Mouse (Mus musculus) olfactory bulb, adult 2 months (tissue): Measurements from ENCODE around the gene E130308A19Rik. TPM values are rescaled to one million over a fixed set of nuclear protein-coding genes. Genes with fewer than 3 reads are reported as not detected.

Experiments
- H3K27ac ChIP-seq: fragments of 200-500 bp; 2 replicates; pipeline ENCODE4 v1.5.1; 2012; ENCODE audit warnings: low read depth, low read length; ENCODE audit not compliant: insufficient read depth
- H3K4me1 ChIP-seq: fragments of 200-500 bp; 2 replicates; pipeline ENCODE4 v1.6.1; 2012; ENCODE audit warnings: low read length; ENCODE audit not compliant: control insufficient read depth, insufficient read depth
- H3K4me3 ChIP-seq: fragments of 200-500 bp; 2 replicates; pipeline ENCODE4 v1.5.1; 2012; ENCODE audit warnings: mild to moderate bottlenecking, low read depth, low read length, moderate library complexity; ENCODE audit not compliant: insufficient read depth
- CTCF ChIP-seq: fragments of 200-500 bp; IDR thresholded peaks from 2 replicates; pipeline ENCODE4 v1.5.1; 2012; ENCODE audit warnings: low read depth, mild to moderate bottlenecking, low read length, moderate library complexity; ENCODE audit not compliant: insufficient read depth
- POLR2A ChIP-seq: fragments of 200-500 bp; IDR thresholded peaks from 2 replicates; pipeline ENCODE4 v1.6.1; 2012; ENCODE audit warnings: mild to moderate bottlenecking, low read depth, low read length, moderate library complexity; ENCODE audit not compliant: insufficient read depth
- WGBS: fragments of 180-500 bp; shearing (Covaris S2); methylation state at CpG from one replicate; pipeline ENCODE4 v1.1.7; 2018; 5-methylcytosine and 5-hydroxymethylcytosine counted together
- polyA plus RNA-seq: library from polyadenylated mRNA; stranded (reverse); fragments of >200 nt; gene quantifications from 2 replicates; pipeline ENCODE4 v1.2.4, GENCODE M21; 2012; ENCODE audit warnings: low replicate concordance; ENCODE audit not compliant: missing spikeins, insufficient read depth, insufficient read length

E130308A19Rik gene
- polyA plus RNA-seq, 1 experiment: not detected

DNA sequence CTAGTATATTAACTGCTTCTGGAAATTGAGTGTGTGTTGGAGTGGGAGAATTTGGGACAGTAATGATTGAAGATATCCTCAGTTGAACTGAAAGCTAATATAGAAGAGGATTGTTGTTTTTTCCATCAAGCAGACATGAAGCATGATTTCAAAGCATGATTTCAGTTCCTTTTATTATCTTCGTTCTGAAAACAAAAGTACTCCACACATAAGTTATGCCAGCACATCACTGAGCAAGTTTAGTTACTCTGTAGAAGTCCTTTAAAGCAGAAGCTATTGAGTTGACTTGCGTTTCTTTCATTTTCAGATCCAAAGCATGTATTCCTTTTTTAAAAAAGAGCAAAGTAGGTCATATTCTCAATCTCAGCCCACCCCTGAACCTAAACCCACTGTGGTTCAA, 29.5 kb upstream of the E130308A19Rik start:
- no peak overlapping the region for H3K4me3 ChIP-seq
- TF ChIP-seq CTCF (no peak), POLR2A (no peak)
- WGBS: 87% methylated on average over 2 of the region's 2 CpGs
- no peak overlapping the region for H3K27ac ChIP-seq
- no peaks in the 10 kb centered on the region for H3K4me1 ChIP-seq

- Histone ChIP-seq H3K27ac (no peak overlapping the region), H3K4me1 (no peaks in the 10 kb centered on the region), H3K4me3 (no peak overlapping the region)
- WGBS: 89% methylated on average over 4 of the region's 4 CpGs
- TF ChIP-seq POLR2A: no peak
- no peak for TF ChIP-seq CTCF
Measured at GRCm38 (mm10) chr4:59602704-59603103, 23.3 kb upstream of the E130308A19Rik start.

DNA sequence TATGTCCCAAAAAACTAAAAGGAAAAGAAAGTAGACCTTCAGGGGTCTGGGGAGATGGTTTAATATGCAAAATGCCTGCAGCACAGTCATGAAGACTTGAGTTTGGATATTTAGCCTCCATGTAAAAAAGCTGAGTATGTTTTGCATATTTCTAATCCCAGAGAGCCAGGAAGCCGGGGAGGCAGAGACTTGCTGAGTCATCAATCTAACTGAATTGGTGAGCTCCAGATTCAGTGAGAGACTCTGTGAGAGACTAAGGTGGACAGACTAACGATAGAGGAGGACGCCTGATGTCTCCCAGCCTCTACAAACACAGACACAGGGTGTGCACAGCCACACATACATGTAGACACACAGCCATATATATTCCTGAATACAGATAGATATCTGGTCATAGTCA, 21.1 kb upstream of the E130308A19Rik start:
- TF ChIP-seq POLR2A: no peak
- TF ChIP-seq CTCF: no peak
- 78% methylated on average over 3 of the region's 3 CpGs for WGBS
- Histone ChIP-seq H3K27ac (no peak overlapping the region), H3K4me3 (no peak overlapping the region), H3K4me1 (no peaks in the 10 kb centered on the region)

- Histone ChIP-seq H3K27ac (no peak overlapping the region), H3K4me1 (no peaks in the 10 kb centered on the region), H3K4me3 (no peak overlapping the region)
- 98% methylated on average over 3 of the region's 3 CpGs for WGBS
- TF ChIP-seq CTCF: no peak
- TF ChIP-seq POLR2A: no peak
Measured at GRCm38 (mm10) chr4:59605501-59605900, 20.5 kb upstream of the E130308A19Rik start.

DNA sequence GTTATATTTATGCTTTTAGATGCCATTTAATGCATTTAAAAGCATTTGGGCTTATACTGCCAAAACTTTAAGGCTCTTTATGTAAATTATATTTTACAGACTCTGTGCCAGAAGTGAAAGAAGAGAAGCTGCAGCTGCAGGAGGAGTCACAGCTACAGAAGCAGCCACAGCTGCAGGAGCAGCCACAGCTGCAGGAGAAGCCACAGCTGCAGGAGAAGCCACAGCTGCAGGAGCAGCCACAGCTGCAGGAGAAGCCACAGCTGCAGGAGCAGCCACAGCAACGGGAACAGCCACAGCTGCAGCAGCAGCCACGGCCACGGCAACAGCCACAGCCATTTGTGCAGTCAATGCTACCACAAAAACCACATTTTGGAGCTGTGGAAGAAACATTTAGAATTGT, 15.6 kb upstream of the E130308A19Rik start:
- 88% methylated on average over 3 of the region's 3 CpGs for WGBS
- no peaks in the 10 kb centered on the region for H3K4me1 ChIP-seq
- TF ChIP-seq POLR2A (no peak), CTCF (no peak)
- no peak overlapping the region for H3K4me3 ChIP-seq
- no peak overlapping the region for H3K27ac ChIP-seq

DNA sequence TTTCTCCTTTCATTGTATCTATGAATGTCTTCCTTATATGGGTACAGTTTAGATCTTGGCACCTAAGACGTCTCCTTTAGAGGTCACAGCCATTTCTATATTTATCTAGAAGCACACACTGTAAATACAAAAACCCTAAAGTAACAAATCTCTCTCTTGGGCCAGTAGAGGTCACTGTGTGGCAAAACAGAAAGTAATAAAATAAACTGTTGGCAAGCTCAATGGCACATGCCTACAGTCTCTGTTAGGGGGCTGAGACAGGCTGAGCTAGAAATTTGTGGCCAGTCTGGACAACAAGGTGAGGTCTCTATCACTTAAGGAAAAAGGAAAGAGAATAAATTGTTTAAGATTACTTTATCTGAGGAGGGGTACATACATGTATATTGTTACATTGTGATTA, 11.0 kb upstream of the E130308A19Rik start:
- WGBS: 27% methylated on average over 1 of the region's 1 CpGs
- no peak overlapping the region for H3K4me3 ChIP-seq
- no peak overlapping the region for H3K27ac ChIP-seq
- no peaks in the 10 kb centered on the region for H3K4me1 ChIP-seq
- no peak for TF ChIP-seq POLR2A
- no peak for TF ChIP-seq CTCF

DNA sequence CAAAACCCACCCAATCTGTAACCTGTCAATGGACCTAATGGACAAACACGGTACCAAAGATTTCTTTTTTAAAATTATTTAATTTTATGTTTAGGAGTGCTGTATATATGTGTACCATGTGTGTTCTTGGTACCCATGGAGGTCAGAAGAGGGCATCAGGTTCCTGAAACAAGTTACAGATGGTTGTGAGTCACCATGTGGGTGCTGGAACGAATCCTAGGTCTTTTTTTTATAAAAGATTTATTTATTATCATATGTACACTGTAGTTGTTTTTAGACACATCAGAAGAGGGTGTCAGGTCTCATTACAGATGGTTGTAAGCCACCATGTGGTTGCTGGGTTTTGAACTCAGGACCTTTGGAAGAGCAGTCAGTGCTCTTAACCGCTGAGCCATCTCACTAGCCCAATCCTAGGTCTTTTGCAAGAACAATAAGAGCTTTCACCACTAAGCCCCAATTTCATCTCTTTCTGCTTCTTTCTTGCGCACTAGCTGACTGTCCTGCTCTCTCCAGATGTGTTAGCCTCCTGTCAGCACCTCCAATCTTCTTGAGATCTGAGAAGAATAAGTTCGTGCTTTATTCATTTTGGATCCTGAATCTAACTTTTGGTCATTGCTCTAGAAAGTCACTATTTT, 6.3 kb upstream of the E130308A19Rik start:
- WGBS: 90% methylated on average over 5 of the region's 5 CpGs
- Histone ChIP-seq H3K4me1 (no peaks in the 10 kb centered on the region), H3K27ac (no peak overlapping the region), H3K4me3 (no peak overlapping the region)
- TF ChIP-seq CTCF: no peak
- no peak for TF ChIP-seq POLR2A

GRCm38 (mm10) chr4:59625676-59625997, 374 bp upstream of the E130308A19Rik start:
- peaks cover 3% of the 10 kb centered on the region; the same call in 1 of the 2 replicates for H3K4me1 ChIP-seq
- H3K27ac ChIP-seq: peak overlapping the region; percentile 18; the same call in 1 of the 2 replicates
- WGBS: 2% methylated on average over 18 of the region's 18 CpGs
- H3K4me3 ChIP-seq: peak overlapping the region; percentile 97
- no peak for TF ChIP-seq POLR2A
- no peak for TF ChIP-seq CTCF

GRCm38 (mm10) chr4:59628255-59628654, 2.2 kb downstream of the E130308A19Rik start:
- WGBS: 43% methylated on average over 4 of the region's 4 CpGs
- Histone ChIP-seq H3K27ac (no peak overlapping the region), H3K4me3 (no peak overlapping the region), H3K4me1 (peaks cover 5% of the 10 kb centered on the region; the same call in 1 of the 2 replicates)
- TF ChIP-seq CTCF (no peak), POLR2A (no peak)

GRCm38 (mm10) chr4:59629076-59629874, 3.3 kb downstream of the E130308A19Rik start:
- 23% methylated on average over 7 of the region's 7 CpGs for WGBS
- Histone ChIP-seq H3K4me3 (no peak overlapping the region), H3K27ac (no peak overlapping the region), H3K4me1 (peaks cover 5% of the 10 kb centered on the region; the same call in 1 of the 2 replicates)
- no peak for TF ChIP-seq CTCF
- no peak for TF ChIP-seq POLR2A
